Mouse (Mus musculus) adrenal gland, postnatal 14 days (tissue): ENCODE measurements at regions not wholly inside any gene's neighbourhood (a gene's known extent, or its start where the extent isn't known, plus 50 kb on each side); places are given as distances from the start of the nearest gene placed in this dataset.
A peak's percentile ranks its signal among the peaks of the same experiment; 100 is the strongest.
"Not testable (repeated sequence)": the region's sequence is repeated elsewhere in the genome, so short reads cannot be mapped to it uniquely, and the experiment has no call there.

Source experiments
- DNase-seq: peaks from one replicate; pipeline ENCODE4 v3.0.0; 2021; ENCODE audit warnings: mixed read lengths

GRCm38 (mm10) chr3:22815842-22816241 is 739.4 kb downstream of the Tbl1xr1 start:
- no peak for DNase-seq

- DNase-seq = no peak
Observed at GRCm38 (mm10) chr3:22826485-22826884, 750.0 kb downstream of the Tbl1xr1 start.

- no peak for DNase-seq
Observed at GRCm38 (mm10) chr3:22838986-22839385, 762.5 kb downstream of the Tbl1xr1 start.

GRCm38 (mm10) chr3:22850474-22850873 is 774.0 kb downstream of the Tbl1xr1 start:
- no peak for DNase-seq

- no peak for DNase-seq
Observed at GRCm38 (mm10) chr3:22863595-22863994, 787.1 kb downstream of the Tbl1xr1 start.

GRCm38 (mm10) chr3:22877883-22878282 is 801.4 kb downstream of the Tbl1xr1 start:
- DNase-seq = no peak

- DNase-seq = no peak
Observed at GRCm38 (mm10) chr3:22892735-22893134, 816.3 kb downstream of the Tbl1xr1 start.

GRCm38 (mm10) chr3:22897651-22898050 is 821.2 kb downstream of the Tbl1xr1 start:
- DNase-seq = peak; percentile 4

GRCm38 (mm10) chr3:22900966-22901365 is 824.5 kb downstream of the Tbl1xr1 start:
- DNase-seq = no peak

GRCm38 (mm10) chr3:22928970-22929369 is 852.5 kb downstream of the Tbl1xr1 start:
- DNase-seq = no peak

- DNase-seq = no peak
Observed at GRCm38 (mm10) chr3:22929762-22930519, 853.5 kb downstream of the Tbl1xr1 start.

GRCm38 (mm10) chr3:22945646-22946045 is 869.2 kb downstream of the Tbl1xr1 start:
- not testable (repeated sequence) for DNase-seq

- DNase-seq = no peak
Observed at GRCm38 (mm10) chr3:22947181-22947580, 870.7 kb downstream of the Tbl1xr1 start.

- no peak for DNase-seq
Observed at GRCm38 (mm10) chr3:22948168-22948768, 871.8 kb downstream of the Tbl1xr1 start.

GRCm38 (mm10) chr3:22957422-22957821 is 881.0 kb downstream of the Tbl1xr1 start:
- DNase-seq = no peak

GRCm38 (mm10) chr3:22972681-22973080 is 896.2 kb downstream of the Tbl1xr1 start:
- no peak for DNase-seq

- DNase-seq = no peak
Observed at GRCm38 (mm10) chr3:22976801-22977200, 900.3 kb downstream of the Tbl1xr1 start.

- no peak for DNase-seq
Observed at GRCm38 (mm10) chr3:22979896-22980890, 903.7 kb downstream of the Tbl1xr1 start.

GRCm38 (mm10) chr3:22982430-22982829 is 906.0 kb downstream of the Tbl1xr1 start:
- DNase-seq = no peak

- DNase-seq = no peak
Observed at GRCm38 (mm10) chr3:22990136-22990820, 913.8 kb downstream of the Tbl1xr1 start.

- no peak for DNase-seq
Observed at GRCm38 (mm10) chr3:22995228-22995627, 918.8 kb downstream of the Tbl1xr1 start.

GRCm38 (mm10) chr3:22995833-22996232 is 919.4 kb downstream of the Tbl1xr1 start:
- DNase-seq = no peak
